Mouse (Mus musculus) cerebellum, adult 9-10 months (tissue): ENCODE measurements around the gene Dnpep.

ENCODE experiments used
- DNase-seq: peaks from one replicate; pipeline ENCODE4 v3.0.0; 2022

Gene Dnpep

DNA sequence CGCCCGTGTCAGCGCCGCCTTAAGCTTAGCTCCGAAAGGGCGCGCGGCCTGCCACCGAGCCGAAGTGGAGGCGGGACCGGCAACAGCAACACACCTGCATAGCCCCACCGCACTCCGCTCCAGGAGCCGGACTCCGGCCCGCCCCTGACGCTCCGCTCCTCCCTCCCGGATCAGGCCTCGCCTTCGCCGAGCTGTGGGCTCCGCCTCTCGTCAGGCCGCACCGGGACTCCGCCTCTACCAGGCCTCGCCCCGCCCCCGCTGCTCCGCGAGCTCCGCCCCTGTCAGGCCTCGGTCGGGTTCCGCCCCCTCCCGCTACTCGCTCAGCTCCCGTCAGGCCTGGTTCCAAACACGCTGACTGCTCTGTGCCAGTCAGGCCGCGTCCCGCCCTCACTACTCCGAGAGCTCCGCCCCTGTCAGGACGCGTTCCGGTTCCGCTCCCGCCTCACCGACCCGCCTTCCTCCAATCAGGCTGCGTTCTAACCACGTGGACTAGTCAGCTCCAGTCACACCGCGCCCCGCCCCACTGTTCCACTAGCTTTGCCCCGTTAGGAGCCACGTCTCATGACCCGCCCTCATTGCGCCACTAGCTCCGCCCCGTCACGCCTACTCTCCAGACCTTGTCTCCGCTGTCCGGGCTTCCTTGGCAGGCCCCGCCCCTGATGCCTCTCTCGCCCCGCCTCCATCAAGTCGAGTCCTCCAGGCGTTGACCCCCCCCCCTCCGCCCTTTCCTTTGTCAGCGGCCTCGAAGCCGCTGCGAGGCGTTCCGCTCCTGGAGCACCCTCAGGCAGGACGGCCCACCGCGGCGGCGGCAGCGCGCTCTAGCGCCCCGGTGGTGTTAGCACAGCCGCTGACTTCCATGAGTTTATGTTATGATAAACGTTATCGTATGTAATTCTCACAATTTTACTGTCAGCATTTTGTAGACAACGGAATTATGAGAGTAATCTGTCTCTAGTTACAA is at the start of gene Dnpep:
TSS of gene Dnpep (minus strand) at position 750 of the 961 bp plus-strand sequence.
- peak; percentile 100 for DNase-seq

DNA sequence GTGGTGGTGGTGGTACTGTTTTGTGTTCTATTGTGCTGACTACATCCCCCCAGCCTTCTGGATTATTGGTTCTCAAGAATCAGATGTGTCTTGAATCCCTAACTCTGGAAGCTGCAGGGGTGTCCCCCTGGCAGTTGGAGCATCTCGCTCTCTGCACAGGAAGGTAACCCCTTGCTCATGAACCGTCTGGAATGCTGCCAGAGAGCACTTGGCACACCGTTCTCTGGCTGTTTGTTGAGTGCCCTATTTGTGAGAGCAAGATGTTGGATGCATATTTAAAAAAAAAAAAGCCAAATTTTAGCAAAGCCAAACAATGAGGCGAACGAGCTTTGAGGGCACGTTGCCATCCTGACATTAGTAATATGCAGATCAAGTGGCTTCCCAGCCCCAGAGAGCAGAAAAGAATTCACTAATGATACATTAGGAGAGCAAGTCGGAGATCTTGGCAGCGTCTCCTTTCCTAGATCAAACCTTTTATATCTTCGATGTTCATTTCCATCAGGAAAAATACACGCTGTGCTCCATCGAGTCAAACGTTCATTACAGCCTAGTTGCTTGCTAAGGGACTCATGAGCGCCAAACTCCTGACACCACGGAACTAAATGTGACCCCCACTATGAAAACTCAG is 47.8 kb upstream of the Dnpep start:
- peak; percentile 82 for DNase-seq

- no peak for DNase-seq
Measured at GRCm38 (mm10) chr1:75363868-75364267, 46.1 kb upstream of the Dnpep start.

GRCm38 (mm10) chr1:75361750-75362149 is 44.0 kb upstream of the Dnpep start:
- peak; percentile 26 for DNase-seq

- no peak for DNase-seq
Measured at GRCm38 (mm10) chr1:75361123-75361522, 43.3 kb upstream of the Dnpep start.

DNA sequence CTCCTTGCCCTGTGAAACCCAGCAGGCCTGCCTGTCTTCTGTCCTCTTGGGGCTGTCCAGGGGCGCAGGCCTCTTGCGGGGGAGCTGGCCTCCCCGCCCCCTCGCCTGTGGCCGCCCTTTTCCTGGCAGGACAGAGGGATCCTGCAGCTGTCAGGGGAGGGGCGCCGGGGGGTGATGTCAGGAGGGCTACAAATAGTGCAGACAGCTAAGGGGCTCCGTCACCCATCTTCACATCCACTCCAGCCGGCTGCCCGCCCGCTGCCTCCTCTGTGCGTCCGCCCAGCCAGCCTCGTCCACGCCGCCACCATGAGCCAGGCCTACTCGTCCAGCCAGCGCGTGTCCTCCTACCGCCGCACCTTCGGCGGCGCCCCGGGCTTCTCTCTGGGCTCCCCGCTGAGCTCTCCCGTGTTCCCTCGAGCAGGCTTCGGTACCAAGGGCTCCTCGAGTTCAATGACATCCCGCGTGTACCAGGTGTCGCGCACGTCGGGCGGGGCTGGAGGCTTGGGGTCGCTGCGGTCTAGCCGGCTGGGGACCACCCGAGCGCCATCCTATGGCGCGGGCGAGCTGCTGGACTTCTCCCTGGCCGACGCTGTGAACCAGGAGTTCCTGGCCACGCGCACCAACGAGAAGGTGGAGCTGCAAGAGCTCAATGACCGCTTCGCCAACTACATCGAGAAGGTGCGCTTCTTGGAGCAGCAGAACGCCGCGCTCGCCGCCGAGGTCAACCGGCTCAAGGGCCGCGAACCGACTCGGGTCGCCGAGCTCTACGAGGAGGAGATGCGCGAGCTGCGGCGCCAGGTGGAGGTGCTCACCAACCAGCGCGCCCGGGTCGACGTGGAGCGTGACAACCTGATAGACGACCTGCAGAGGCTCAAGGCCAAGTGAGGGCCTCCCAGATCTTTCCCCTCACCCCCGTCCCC is 42.6 kb upstream of the Dnpep start, which contains the start of gene Des:
TSS of gene Des (plus strand) at position 218 of the 920 bp plus-strand sequence.
- DNase-seq: peak; percentile 42

DNA sequence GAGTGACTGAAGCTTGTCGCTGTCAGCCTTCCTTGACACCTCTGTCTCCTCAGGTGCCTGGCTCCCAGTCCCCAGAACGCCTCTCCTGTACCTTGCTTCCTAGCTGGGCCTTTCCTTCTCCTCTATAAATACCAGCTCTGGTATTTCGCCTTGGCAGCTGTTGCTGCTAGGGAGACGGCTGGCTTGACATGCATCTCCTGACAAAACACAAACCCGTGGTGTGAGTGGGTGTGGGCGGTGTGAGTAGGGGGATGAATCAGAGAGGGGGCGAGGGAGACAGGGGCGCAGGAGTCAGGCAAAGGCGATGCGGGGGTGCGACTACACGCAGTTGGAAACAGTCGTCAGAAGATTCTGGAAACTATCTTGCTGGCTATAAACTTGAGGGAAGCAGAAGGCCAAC is 41.6 kb upstream of the Dnpep start:
- DNase-seq: peak; percentile 29

- no peak for DNase-seq
Measured at GRCm38 (mm10) chr1:75358009-75358408, 40.2 kb upstream of the Dnpep start.

DNA sequence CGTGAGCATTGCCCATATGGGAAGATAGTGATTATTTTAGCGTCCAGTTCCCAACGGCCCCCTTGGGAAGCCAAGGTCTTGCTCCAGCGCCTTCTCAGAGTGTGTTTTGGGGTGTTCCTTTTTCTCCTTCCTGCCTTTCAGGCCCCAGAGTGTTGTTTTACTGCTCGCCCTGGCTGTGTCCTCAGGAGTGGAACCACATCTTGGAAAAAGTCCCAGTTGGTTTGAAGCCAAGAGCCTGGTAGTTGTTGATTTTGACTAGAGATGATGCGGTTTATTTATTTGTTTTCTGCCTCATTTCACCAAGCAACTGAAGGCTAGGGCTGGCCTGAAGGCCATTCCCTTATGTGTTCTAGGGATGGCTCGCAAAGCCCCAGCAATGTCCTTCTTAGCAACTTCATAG is 39.5 kb upstream of the Dnpep start:
- DNase-seq: peak; percentile 74

DNA sequence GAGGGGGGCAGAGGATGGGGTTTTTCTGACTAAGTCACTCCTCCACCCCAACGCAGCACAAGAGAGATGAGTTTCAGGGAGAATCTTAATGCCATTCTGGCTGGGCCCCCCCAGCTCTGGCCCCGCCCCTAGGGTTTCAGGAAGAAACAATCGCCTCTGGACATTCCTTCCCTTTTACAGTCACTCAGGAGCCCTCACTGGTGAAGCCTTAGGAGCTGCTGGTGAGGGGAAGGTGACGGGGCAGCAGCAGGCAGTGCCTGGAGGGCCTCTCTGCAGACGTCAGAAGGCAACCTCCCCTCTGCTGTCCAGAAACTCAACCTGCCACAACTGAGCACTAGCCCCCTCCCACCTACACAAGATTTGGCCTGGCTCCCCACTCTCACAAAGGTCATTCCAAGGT is 31.5 kb upstream of the Dnpep start:
- no peak for DNase-seq

- no peak for DNase-seq
Measured at GRCm38 (mm10) chr1:75347279-75347678, 29.5 kb upstream of the Dnpep start.

DNA sequence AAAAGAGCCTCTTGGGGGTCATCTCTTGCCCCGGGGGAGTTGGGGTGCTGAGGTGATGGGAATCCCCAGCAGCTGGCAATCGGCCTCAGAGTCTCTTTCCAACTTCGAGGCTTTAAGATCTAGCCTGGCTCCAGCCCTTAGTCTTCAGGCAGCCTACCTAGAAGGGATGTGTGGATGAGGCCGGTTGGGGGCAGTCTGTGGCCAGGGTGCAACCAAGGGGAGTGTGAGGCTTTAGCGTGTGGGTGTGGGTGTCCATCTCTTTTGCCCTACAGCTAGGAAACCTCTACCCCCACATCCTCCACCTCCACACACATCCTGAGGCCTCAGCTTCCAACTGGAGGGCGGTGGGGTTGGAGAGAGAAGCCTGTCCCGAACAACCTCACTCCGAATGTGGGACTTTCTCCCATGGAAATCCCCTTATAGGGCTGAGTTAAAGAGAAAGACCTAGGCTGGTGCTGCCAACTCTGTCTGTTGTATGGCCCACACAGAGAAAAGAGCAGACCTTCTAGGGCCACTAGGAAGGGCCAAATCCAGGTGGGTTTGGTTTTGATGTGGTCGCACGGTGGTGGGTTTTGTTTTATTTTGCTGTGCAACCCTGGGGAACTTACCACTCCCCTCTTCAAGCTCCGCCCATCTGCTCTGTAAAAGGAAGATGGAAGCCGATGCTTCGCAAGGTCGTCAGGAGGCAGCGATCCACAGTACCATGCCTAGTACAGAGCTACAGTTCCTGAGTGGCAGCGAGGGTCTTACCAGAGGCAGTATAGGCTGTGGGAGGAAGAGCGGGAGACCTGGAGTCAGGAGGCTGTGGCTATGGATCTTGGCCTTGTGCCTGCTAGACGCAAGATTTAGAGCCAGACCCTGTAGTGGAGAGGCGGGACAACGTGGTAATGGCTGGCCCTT is 27.5 kb upstream of the Dnpep start:
- no peak for DNase-seq

- no peak for DNase-seq
Measured at GRCm38 (mm10) chr1:75344291-75345035, 26.7 kb upstream of the Dnpep start.

GRCm38 (mm10) chr1:75342874-75343416 is 25.2 kb upstream of the Dnpep start:
- DNase-seq: peak; percentile 93

GRCm38 (mm10) chr1:75340519-75340918 is 22.7 kb upstream of the Dnpep start:
- no peak for DNase-seq

- DNase-seq: no peak
Measured at GRCm38 (mm10) chr1:75339337-75339736, 21.5 kb upstream of the Dnpep start.

- no peak for DNase-seq
Measured at GRCm38 (mm10) chr1:75338091-75338694, 20.4 kb upstream of the Dnpep start.

- no peak for DNase-seq
Measured at GRCm38 (mm10) chr1:75337097-75337496, 19.3 kb upstream of the Dnpep start.

- DNase-seq: no peak
Measured at GRCm38 (mm10) chr1:75336461-75336860, 18.7 kb upstream of the Dnpep start.

- DNase-seq: no peak
Measured at GRCm38 (mm10) chr1:75331271-75331670, 13.5 kb upstream of the Dnpep start.
